Mouse (Mus musculus) frontal cortex, postnatal 25 days (tissue): ENCODE measurements around the gene Syna.

ENCODE experiments used
- DNase-seq, 2 experiments: peaks; one replicate each; pipeline ENCODE4 v3.0.0; 2022; ENCODE audit warnings: low spot score in 2 of 2

Gene Syna

DNA sequence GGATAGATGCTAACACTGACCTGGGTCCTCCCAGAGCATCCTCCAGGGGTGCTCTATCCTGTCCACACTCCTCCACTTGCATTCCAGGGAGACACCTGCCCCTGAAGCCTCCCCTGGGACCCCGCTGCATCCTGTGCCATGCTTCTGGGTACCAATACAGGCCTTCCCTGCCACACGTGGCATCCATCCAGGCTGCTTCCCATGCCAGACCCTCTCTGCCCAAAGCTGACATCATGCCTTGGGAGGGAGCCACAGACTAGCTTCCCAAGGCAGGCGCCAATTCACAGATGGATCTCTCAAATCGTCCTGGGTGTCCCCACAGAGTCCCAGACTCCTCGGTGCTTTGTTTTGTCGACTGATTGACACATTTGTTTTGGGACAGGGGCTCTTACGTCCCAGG is 29.1 kb downstream of the Syna start:
- peak; percentile 34 to 47 for DNase-seq

GRCm38 (mm10) chr5:134528488-134528887 is 31.5 kb downstream of the Syna start:
- DNase-seq: no peak

DNA sequence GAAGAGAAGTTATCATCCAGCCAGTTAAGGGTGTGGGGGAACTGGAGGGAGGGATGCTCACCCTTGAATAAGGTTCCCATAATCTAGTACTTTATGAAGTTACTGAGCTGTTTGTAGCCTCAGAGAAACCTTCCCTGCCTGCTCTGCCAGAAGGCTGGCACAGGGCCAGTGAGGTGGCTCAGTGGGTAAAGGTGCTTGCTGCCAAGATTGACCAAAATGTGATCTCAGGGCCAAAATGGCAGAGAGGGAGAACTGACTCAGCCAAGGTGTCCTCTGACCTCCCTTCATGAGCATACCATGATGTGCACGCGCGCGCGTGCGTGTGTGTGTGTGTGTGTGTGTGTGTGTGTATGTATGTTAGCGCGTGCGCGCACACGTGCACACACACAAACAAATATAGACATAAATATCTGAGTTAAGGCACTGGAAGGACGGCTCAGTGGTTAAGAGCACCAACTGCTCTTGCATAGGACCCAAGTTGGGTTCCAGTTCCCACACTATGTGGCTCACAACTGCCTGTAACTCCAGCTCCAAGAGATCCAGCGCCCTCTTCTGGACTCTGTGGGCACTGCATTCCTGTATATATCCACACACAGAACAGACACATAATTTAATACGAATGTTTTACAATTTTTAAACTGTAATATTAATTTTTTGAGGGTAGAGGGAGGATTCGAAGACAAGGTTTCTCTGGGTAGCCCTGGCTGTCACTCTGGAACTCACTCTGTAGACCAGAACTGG is 33.8 kb downstream of the Syna start:
- DNase-seq: no peak

- no peak for DNase-seq
Measured at GRCm38 (mm10) chr5:134523728-134524127, 36.2 kb downstream of the Syna start.

- DNase-seq: no peak
Measured at GRCm38 (mm10) chr5:134522524-134522923, 37.4 kb downstream of the Syna start.

DNA sequence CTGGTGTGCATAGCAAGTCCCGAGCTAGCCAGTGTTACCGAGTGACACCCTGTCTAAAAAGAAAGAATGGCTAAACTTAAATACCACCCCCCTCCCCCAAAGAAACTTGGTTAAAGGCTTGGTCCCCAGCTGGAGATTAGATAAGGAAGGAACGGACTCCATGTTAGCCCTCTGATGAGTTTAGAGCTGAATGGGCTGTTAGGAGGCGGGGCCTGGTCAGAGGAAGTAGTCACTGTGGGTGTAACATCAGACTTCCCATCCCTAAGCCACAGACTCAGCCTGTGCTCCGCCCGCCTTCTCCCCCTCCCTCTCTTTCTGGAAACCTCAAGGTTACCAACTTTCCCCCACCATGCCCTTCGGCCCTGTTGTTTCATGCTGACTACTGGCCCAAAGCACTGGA is 38.2 kb downstream of the Syna start:
- no peak for DNase-seq

- no peak for DNase-seq
Measured at GRCm38 (mm10) chr5:134521131-134521530, 38.8 kb downstream of the Syna start.

- DNase-seq: no peak
Measured at GRCm38 (mm10) chr5:134520120-134520519, 39.9 kb downstream of the Syna start.

DNA sequence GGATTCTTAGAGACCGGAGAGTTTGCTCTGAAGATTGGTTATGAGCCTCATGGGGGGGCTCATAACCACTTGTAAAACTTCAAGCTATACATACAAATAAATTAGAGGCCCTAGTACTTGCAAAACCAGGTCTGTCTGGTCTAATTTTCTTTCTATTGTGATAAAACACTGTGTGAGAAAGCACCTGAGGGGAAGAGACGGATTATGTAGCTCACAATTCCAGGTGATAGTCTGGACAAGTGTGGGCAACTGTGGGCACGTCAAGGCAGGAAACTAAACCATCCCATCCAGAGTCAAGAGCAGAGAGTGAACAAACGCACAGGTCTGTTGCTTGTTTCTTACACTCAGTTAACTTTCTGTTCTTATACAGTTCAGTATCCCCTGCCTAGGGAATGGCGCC is 40.5 kb downstream of the Syna start:
- DNase-seq: no peak

GRCm38 (mm10) chr5:134512086-134512485 is 47.9 kb downstream of the Syna start:
- DNase-seq: peak in 1 of 2 experiments; percentile 69

- no peak for DNase-seq
Measured at GRCm38 (mm10) chr5:134510266-134510665, 49.7 kb downstream of the Syna start.

DNA sequence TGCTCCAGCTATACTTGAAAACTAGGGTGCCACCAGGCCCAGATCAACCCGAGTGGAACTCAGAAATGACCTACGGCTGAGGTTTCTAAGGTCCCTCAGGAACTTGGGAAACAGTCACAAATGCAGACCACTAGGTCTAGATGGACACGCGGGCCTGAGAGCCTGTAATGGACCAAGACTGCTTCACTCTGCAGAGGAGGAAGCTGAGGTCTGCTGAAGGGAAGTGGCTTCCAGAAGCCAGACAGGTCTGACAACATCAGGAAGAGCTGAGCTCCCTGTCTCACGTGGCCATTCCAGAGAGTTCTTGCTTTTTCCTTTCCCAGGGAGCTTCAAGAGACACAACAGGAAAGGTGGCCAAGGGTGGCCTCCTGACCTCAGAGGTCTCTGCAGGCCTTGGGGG is 51.0 kb downstream of the Syna start:
- DNase-seq: no peak
